Mouse (Mus musculus): ENCODE data around the gene Pcyt2. TPM values are rescaled to one million over a fixed set of nuclear protein-coding genes. Genes with fewer than 3 reads are reported as not detected.
A peak's percentile ranks its signal among the peaks of the same experiment; 100 is the strongest.

The Pcyt2 gene
- polyA plus RNA-seq, 1 experiment from 2014 or later, result 147 TPM

DNA sequence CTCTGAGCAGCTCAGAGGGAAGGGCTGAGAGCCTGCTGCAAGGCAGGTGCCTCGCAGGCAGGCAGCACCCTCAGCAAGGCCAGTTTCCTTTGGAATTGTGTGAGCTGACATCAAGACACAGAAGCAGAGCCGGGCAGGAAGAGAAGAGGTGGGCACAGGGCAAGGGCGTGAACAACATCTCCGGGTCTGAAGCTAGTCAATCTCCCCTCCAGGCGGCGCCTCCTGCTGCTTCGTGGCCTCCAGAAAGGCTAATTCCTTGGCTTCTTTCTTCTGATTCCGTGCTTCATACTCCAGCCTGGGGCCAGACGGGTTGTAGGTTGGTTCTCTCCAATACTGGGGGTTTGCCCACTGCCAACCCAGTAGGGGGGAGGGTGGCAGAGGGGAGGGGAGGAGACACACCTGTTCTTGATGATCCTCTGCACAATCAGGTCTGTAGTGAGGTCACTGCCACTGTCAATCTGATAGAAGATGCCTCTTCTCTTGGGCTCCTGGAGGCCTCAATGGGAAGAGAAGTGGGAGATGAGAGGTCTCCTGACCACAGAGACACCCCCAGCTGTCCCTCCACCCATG is 7.2 kb downstream of the Pcyt2 start:
- H3K36me3 ChIP-seq, result peaks cover 61% of the 10 kb centered on the region

DNA sequence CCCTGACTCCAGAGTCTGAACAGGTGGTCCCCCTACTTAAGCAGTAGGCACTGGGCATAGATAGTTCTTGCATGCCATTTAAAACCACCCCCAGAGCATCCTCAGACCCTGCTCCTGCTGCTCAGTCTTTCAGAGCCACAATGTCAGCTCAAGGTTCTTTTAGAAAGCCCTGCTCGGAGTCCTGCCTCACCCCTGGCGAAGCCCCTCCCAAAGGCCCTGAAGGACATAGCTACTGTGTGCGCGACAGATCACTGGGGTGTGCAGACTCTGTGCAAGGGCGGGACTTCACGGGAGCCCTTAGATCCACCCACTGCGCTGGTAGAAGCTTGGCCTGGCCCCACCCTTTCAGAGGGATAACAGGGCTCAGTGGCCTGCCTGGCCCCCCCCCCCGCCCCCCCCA is 8.5 kb downstream of the Pcyt2 start:
- Histone ChIP-seq H3K27ac (0 out of 2 replicates have a peak overlapping the region, but pooled peaks have one; percentile 5), H3K4me2 (replicated peaks) (peak overlapping the region; percentile 56; the same call in 1 of the 2 replicates), H3K4me1 (peaks cover 19% of the 10 kb centered on the region), H3K27me3 (peaks cover 17% of the 10 kb centered on the region), H3K9me3 (no peaks in the 10 kb centered on the region), H3K36me3 (peaks cover 65% of the 10 kb centered on the region), H3K9ac (no peak overlapping the region), H3K4me3 (0 out of 2 replicates have a peak overlapping the region, but pooled peaks have one; percentile 27)
- 46% methylated on average over 7 of the region's 8 CpGs for WGBS
- no peak for ATAC-seq (ENCODE audit: insufficient number of reproducible peaks, insufficient read depth, low FRiP score, low TSS enrichment)

More for the DNA sequence above, 7.2 kb downstream of the Pcyt2 start:
- no peak overlapping the region for H3K4me3 ChIP-seq
- no peak overlapping the region for H3K9ac ChIP-seq
- H3K4me1 ChIP-seq, result peaks cover 19% of the 10 kb centered on the region
- H3K4me2 ChIP-seq (replicated peaks), result no peak overlapping the region
- peaks cover 17% of the 10 kb centered on the region for H3K27me3 ChIP-seq
- no peaks in the 10 kb centered on the region for H3K9me3 ChIP-seq
- 84% methylated on average over 9 of the region's 9 CpGs for WGBS
- no peak for ATAC-seq (ENCODE audit: insufficient number of reproducible peaks, insufficient read depth, low FRiP score, low TSS enrichment)
- H3K27ac ChIP-seq, result no peak overlapping the region

DNA sequence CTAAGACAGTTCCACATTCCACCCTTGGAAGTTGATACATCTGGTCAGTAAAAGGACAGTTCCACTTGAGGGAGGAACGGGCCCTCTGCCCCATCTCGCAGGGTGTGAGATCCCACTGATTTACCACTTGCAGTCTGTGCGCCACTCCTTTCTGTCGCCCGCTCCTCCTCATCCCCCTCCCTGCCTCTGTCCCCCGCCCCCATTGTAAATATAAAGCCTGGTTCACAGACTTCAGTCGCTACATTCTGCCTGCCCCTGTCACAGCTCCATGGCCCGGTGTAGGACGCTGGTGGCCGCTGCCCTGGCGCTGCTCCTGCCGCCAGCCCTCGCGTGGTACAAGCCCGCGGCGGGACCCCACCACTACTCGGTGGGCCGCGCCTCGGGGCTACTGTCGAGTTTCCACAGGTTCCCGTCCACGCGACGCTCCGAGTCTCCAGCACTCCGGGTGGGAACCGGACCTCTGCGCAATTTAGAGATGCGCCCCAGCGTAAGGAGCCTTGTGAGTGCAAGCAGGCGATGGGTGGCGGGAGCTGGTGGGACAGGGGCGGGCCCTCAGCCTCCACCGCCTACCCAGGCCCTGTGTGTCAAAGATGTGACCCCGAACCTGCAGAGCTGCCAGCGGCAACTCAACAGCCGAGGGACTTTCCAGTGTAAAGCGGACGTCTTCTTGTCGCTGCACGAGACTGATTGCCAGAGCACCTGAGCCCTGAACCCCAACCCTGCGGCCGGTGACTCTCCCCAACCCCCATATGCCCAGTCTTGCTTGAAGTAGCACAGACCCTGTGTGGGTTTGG is 9.3 kb downstream of the Pcyt2 start, which contains the start of gene Npb:
Gene Npb (plus strand): TSS at position 237 of the 794 bp plus-strand sequence.
- Histone ChIP-seq H3K27ac (0 out of 2 replicates have a peak within 1 kb of the TSS, but pooled peaks have one; percentile 23), H3K27me3 (peaks cover 17% of the 10 kb centered on the region), H3K9me3 (no peaks in the 10 kb centered on the region), H3K36me3 (peaks cover 65% of the 10 kb centered on the region), H3K9ac (peak within 1 kb of the TSS; percentile 43; the same call in 1 of the 2 replicates), H3K4me1 (peaks cover 19% of the 10 kb centered on the region), H3K4me2 (replicated peaks) (peak within 1 kb of the TSS; percentile 56), H3K4me3 (peak within 1 kb of the TSS; percentile 27)
- WGBS, result 7% methylated on average over 45 of the region's 45 CpGs
- no peak for ATAC-seq (ENCODE audit: insufficient number of reproducible peaks, insufficient read depth, low FRiP score, low TSS enrichment)

DNA sequence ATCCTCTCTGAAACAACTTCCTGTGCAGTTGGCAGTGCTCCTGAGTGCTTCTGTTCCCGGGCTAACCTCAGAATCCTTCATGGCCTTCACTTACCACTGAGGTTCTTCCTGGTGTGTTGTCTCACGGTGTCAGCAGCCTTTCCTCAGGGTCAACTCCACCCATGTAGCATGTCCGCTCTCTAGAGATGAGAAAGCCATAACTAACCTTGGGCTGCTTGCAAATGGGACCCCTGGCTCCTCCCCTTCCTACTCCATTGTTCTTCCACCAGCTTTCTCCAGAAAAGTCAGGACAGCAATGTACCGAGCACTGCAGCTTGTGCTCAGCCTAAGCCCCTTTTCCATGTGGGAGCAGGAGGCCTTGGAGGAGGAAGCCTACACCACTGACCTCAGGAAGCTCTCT is 11.0 kb downstream of the Pcyt2 start:
- Histone ChIP-seq H3K27me3 (peaks cover 17% of the 10 kb centered on the region), H3K9ac (no peak overlapping the region), H3K4me3 (no peak overlapping the region), H3K36me3 (peaks cover 63% of the 10 kb centered on the region), H3K4me1 (peaks cover 19% of the 10 kb centered on the region), H3K4me2 (replicated peaks) (no peak overlapping the region), H3K27ac (no peak overlapping the region), H3K9me3 (no peaks in the 10 kb centered on the region)
- 74% methylated on average over 4 of the region's 4 CpGs for WGBS
- no peak for ATAC-seq (ENCODE audit: insufficient number of reproducible peaks, insufficient read depth, low FRiP score, low TSS enrichment)

DNA sequence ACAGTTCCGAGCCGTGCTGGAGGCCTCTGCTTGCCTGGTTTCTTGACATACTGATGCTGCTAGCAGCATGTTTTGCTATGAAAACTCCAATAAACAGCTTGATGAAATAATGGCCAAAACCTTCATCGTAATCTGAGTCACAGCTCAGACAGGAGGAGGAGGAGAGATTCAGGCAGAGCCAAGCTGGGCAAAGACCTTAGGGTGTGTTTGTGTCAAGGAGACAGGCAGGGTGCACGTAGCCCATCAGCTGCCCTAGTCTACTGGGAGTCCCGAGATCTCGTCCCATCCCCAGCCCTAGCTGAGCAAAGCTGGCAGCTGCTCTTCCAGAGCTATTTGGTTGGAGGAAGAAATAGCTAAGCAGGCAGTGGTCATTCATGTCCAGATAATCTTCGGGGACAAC is 12.1 kb downstream of the Pcyt2 start:
- WGBS, result 88% methylated on average over 7 of the region's 7 CpGs
- ATAC-seq (ENCODE audit: insufficient number of reproducible peaks, insufficient read depth, low FRiP score, low TSS enrichment), result no peak
- peaks cover 57% of the 10 kb centered on the region for H3K36me3 ChIP-seq
- H3K9ac ChIP-seq, result no peak overlapping the region
- no peaks in the 10 kb centered on the region for H3K9me3 ChIP-seq
- peaks cover 17% of the 10 kb centered on the region for H3K27me3 ChIP-seq
- no peak overlapping the region for H3K4me3 ChIP-seq
- H3K27ac ChIP-seq, result no peak overlapping the region
- peaks cover 19% of the 10 kb centered on the region for H3K4me1 ChIP-seq
- no peak overlapping the region for H3K4me2 ChIP-seq (replicated peaks)

DNA sequence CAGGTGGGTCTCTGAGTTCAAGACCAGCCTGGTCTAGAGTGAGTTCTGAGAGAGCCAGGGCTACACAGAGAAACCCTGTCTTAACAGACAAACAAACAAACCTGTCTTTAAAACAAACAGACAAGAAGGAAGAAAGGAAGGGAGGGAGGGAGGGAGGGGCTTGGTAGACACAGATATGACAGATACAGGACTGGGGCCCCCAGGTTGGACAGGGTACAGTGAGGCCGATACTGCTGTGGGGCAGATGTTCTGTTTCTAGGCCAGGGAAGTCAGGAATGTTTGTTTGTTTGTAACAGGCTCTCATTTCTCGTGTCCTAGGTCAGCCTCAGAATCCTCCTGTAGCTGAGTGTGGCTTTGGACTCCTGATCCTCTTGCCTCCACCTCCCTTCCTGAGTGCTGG is 14.2 kb downstream of the Pcyt2 start:
- Histone ChIP-seq H3K4me1 (peaks cover 18% of the 10 kb centered on the region), H3K4me2 (replicated peaks) (no peak overlapping the region), H3K9ac (peak overlapping the region; percentile 10; the same call in 1 of the 2 replicates), H3K27ac (no peak overlapping the region), H3K9me3 (no peaks in the 10 kb centered on the region), H3K27me3 (peaks cover 4% of the 10 kb centered on the region), H3K4me3 (no peak overlapping the region), H3K36me3 (peaks cover 53% of the 10 kb centered on the region)
- no peak for ATAC-seq (ENCODE audit: insufficient number of reproducible peaks, insufficient read depth, low FRiP score, low TSS enrichment)
- 87% methylated on average over 2 of the region's 2 CpGs for WGBS

DNA sequence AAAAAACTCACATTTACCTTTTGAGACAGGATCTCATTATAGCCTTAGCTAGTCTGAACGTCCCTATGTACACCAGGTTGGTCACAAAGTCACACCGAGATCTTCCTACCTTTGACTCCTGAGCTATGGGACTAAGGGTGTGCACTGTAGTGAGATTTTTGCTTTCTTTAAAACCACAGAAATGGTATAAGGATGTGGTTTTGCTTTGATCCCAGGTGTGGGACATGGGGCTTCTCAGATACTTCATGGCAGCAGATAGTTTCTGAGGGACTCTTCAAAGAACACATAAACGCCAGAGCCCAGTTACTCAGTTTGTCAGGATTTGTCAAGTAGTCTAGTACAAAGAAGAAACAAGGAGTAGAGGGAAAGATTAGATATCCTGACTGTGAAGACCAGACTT is 17.0 kb downstream of the Pcyt2 start:
- H3K27me3 ChIP-seq, result no peaks in the 10 kb centered on the region
- peaks cover 58% of the 10 kb centered on the region for H3K36me3 ChIP-seq
- H3K27ac ChIP-seq, result no peak overlapping the region
- WGBS, result 97% methylated on average over 3 of the region's 3 CpGs
- H3K9me3 ChIP-seq, result no peaks in the 10 kb centered on the region
- peaks cover 22% of the 10 kb centered on the region for H3K4me1 ChIP-seq
- H3K4me2 ChIP-seq (replicated peaks), result no peak overlapping the region
- no peak overlapping the region for H3K9ac ChIP-seq
- no peak for ATAC-seq (ENCODE audit: insufficient number of reproducible peaks, insufficient read depth, low FRiP score, low TSS enrichment)
- no peak overlapping the region for H3K4me3 ChIP-seq

DNA sequence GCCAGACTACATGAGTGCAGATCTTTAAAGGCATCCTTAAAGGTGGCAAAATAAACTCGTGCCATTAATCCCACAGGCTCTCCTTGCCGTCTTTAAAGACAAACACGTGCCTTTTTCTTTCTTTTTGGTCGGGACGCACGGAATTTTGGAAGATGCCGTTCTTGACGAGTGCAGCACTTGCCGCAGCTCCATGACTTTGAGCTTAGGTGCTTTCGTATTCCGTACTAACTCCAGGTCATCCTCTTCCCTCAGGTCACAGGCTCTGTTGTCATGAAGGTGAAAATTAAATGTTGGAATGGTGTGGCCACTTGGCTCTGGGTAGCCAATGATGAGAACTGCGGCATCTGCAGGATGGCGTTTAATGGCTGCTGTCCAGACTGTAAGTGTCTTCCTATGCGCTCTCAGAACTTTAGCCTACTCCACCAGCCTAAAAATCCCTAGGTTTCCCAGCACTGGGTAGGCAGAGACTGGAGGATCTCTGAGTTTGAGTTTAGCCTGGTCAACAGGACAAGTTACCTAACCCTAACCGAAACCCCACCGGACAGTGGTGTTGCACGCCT is 18.7 kb downstream of the Pcyt2 start:
- Histone ChIP-seq H3K9ac (peak overlapping the region; percentile 100), H3K27ac (peak overlapping the region; percentile 86), H3K4me1 (peaks cover 22% of the 10 kb centered on the region), H3K4me2 (replicated peaks) (peak overlapping the region; percentile 97), H3K4me3 (peak overlapping the region; percentile 99), H3K9me3 (no peaks in the 10 kb centered on the region), H3K27me3 (no peaks in the 10 kb centered on the region), H3K36me3 (peaks cover 57% of the 10 kb centered on the region)
- ATAC-seq (ENCODE audit: insufficient number of reproducible peaks, insufficient read depth, low FRiP score, low TSS enrichment), result no peak
- WGBS, result 51% methylated on average over 17 of the region's 17 CpGs

DNA sequence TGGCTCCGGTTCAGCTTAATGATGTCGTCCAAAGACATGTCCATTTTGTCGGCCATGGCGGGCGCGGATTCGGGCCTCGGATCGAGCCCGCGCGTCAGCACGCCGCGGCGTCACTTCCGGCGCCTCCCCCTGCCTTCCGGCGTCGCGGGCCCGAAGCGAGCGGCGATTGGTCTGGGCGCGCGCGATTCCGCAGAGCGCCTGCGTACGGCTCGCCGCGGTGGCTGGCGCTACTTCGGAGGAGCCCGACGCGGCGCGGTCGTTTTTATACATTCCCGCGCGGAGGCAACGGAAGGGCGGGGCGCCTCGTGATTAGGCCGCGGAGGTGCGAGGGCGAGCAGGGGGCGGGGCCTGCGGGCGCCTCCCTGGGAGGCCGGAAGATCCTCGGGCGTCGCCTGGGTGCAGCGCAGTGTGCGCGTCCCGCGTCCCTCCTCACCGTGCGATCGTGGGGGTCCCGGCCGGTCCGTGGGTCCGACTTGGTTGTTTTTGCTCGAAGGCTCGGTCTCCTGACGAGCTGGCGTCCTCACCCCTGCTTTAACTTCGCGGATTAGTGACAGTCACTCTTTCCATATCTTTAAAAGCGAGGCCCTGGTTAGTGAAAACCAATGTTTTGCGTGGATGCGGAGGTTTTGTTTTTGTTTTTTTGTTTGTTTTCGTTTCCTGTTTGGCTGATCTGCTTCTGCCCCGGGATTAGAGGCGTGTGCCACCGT is 19.3 kb downstream of the Pcyt2 start, which contains the start of the genes Alyref and Anapc11:
Gene Alyref (minus strand): TSS at position 83 of the 707 bp plus-strand sequence.
Gene Anapc11 (plus strand): TSS at position 139 of the 707 bp plus-strand sequence.
- WGBS, result under 1% methylated on average over 87 of the region's 88 CpGs
- Histone ChIP-seq H3K27me3 (no peaks in the 10 kb centered on the region), H3K27ac (peak within 1 kb of the TSS; percentile 93), H3K4me2 (replicated peaks) (peak within 1 kb of the TSS; percentile 97), H3K9me3 (no peaks in the 10 kb centered on the region), H3K4me1 (peaks cover 22% of the 10 kb centered on the region), H3K36me3 (peaks cover 57% of the 10 kb centered on the region), H3K9ac (peak within 1 kb of the TSS; percentile 100), H3K4me3 (peak within 1 kb of the TSS; percentile 99)
- ATAC-seq (ENCODE audit: insufficient number of reproducible peaks, insufficient read depth, low FRiP score, low TSS enrichment), result peak; percentile 94

DNA sequence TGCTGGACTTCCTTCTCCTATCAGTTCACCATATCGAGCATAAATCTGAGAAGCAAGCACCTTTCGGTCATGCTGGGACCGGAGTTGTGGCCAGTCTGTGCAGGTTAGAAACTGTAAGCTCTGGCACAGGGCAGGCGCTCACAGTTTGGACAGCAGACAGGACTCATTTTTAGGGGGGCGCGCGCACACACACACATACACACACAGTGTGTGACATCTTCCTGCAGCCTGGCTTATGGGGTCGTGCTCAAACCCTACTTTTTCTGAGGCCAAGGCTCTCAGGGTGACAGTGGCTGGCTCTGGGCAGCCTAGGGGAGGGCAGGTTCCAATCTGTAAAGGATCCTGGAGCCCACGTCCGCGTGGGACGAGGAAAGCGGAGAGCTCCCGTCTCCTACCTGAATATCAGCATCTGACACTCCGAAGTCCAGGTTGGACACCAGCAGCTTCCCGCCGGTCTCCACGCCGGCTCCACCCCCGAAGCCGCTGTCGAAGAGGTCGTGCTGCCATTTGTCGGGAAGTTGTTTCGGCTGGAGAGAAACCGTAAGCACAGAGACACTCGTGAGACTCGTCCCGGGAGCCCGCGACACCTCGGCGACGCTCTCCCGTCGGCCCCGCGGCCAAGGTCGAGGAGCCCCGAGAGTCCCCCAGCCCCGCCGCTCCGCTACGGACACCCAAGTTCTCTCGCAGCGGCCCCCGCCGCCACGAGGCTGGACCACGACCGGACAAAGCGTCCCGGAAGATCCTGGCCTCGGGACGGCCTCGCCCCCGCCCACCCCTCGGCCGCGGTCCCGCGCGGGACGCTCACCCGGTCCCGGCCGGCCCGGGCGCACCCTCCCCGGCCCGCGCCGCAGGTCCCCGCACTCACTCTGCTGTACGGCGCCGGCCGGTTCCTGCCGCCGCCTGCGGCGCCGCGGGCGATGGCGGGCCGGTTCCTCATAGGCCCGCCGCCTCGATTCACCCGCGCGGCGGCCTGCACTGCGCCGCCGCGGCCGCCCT is 20.2 kb downstream of the Pcyt2 start:
- H3K27ac ChIP-seq, result peak overlapping the region; percentile 93
- H3K9ac ChIP-seq, result peak overlapping the region; percentile 100
- H3K4me1 ChIP-seq, result peaks cover 22% of the 10 kb centered on the region
- no peaks in the 10 kb centered on the region for H3K27me3 ChIP-seq
- H3K9me3 ChIP-seq, result no peaks in the 10 kb centered on the region
- H3K36me3 ChIP-seq, result peaks cover 57% of the 10 kb centered on the region
- 5% methylated on average over 86 of the region's 99 CpGs for WGBS
- ATAC-seq (ENCODE audit: insufficient number of reproducible peaks, insufficient read depth, low FRiP score, low TSS enrichment), result peak; percentile 42
- peak overlapping the region; percentile 99 for H3K4me3 ChIP-seq
- peak overlapping the region; percentile 97 for H3K4me2 ChIP-seq (replicated peaks)

Data from embryonic facial prominence, embryonic 12.5 days (tissue).